Mouse (Mus musculus) cerebellum, postnatal 4 days (tissue): Measurements from ENCODE around the gene Vmp1.

Source experiments
- DNase-seq, 2 experiments: peaks; one replicate each; pipeline ENCODE4 v3.0.0; 2022; ENCODE audit warnings: low spot score in 2 of 2, mixed read lengths in 1 of 2

The Vmp1 gene

DNA sequence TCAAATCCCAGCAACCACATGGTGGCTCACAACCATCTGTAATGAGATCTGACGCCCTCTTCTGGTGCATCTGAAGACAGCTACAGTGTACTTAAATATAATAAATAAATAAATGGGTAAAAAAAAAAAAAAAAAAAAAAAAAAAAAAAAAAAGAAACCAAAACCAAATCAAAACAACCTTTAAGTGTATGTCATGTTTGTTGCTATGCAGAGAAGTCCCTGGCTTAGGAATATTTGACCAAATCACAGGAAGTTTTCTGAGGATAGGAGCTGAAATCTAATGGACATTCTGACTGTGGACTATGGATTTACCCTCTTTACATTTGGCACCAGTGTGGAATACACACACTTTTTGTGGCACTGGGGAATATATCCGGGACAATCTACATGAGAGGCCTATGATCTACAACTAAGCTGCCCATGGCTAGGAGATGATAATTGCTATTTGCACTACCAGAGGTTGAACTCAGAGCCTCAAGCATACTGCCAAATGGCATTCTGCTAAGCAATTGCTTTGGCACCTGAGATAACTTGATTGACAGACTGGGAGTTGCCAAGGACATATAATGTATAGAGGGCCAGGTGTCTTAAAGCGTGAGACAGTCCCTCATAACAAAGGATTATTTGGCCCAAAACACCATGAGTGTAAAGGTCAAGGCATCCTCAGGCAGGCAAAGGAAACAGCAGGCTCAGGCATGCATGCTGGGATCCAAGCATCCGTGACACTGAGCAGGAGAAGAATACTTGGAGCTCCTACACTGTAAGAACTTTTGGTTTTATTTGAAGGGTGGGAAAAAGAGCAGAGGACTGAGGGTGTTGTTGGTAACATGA, 84.0 kb downstream of the Vmp1 start:
- no peak for DNase-seq

DNA sequence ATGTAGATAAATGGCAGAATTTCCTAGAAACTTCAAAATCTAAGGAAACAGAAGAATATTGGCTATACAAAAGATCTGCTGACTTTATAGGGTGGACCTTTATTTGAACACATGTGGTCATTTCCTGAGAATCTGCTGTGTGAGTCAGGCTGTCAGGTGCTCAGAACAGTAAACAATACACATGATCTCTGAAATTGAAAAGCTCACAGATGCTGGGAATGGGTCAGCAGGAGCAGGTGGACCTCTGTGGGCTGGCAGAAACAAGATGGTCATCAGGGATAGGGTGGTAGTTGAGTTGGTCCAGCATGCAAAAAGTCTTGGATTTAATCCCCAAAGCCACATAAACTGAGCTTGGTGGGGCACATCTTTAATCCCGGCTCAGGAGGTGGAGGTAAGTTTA, 85.1 kb downstream of the Vmp1 start:
- no peak for DNase-seq

DNA sequence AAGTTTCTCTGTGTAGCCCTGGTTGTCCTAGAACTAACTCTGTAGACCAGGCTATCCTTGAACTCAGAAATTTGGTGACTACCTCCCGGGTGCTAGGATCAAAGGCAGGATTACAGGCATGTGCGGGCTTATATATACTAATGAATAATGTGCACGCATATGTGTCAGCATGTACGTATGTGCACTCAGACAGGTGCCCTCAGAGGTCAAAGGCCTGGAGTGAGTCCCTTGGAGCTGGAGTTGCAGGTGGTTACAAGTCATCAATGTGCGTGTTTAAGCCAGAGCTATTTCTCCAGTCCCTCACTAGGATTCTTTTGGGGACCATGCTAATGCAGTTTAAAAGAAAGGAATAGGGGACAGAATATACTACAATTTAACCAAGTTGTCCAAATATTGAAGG, 85.5 kb downstream of the Vmp1 start:
- no peak for DNase-seq

DNA sequence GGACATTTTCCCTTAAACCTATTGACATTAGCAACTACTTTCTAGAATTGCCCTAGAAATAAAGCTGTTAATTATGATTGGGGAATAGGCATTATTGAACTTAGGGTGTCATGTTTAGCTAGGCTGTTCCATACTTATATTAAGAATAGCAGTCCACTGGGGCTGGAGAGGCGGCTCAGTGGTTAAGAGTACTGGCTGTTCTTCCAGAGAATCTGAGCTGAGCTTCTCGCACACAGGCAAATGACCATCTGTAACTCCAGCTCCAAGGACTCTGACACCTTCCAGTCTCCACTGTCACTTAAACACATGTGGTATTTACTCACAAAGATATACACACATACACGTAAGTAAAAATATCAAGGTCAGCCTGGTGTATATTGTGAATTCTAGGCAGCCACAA, 86.7 kb downstream of the Vmp1 start:
- DNase-seq: no peak

DNA sequence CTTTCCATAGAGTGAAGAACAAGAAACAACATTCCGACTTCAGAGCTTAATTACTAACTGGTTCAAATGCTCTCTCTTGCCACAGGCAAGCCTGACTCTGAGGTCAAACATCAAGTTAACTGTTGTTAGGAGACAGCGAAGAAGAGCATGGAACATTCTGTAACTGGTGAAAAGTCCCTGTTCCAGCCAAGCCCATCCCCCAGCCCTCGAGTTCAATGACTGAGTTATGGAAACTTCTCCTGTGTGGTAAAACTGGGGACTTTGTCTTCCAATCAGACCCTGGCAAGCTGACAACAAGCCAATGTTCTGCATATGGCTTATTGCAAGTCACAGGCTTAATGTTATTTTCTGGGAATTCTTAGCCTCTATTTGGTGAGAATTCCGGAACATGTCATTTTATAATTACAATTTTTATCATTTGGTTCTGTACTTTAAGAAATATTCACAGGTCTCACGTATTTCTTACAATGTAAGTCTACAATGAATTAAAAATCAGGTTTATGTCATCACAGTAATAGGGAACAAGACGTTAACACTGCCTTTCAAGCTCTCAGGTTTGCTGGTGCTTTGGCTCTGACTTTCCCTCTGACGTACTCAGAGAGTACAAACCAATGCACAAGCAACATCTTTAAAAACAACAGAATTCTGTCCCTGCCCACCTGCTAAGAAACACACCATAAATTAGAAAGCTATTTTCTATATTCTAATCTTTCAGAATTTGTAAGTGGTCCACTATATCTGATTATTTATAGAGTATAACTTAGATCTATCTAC, 87.3 kb downstream of the Vmp1 start:
- peak in 1 of 2 experiments; percentile 8 for DNase-seq

DNA sequence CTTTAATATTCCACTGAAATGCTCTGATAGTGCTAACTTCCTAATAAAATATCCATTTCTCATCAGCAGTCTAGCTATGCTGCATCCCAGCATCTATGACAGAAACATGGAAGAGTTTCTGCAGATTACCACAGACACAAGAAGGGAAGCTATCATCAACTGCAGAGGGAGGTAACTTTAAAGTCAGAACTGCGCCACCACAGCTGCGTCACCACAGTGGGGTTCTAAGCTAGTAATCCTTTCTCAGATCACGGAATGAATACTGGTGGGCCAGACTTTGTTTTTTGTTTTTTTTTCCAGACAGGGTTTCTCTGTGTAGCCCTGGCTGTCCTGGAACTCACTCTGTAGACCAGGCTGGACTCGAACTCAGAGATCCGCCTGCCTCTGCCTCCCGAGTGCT, 88.3 kb downstream of the Vmp1 start:
- DNase-seq: no peak

DNA sequence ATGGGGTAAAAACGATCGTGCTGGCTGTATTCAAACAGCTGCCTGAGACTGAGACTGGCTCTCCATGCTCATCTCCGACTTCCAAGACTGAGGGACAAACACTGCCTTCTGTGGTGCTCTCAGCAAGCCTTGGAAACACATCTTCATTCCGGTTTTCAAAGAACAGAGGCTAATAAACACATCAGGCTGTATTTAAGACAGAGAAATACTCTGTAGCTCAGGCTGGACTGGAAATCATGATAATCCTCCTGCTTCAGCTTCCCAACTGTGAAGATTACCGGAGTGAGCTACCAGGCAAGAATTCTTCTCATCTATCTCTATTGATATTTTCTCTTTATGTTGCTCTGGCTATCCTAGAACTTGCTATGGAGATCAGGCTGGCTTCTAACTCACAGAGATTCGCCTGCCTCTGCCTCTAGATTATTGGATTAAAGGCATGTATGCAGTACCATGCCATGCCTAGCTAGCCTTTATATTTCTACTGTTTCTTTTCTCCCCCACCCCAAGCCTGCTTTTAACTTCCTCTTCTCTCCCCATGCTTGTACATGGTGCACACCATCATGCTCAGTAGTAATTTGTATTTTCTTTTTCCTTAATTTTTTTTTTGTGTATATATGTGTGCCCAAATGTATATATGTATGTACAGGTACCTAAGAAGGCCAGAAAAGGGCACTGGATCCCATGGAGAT, 89.3 kb downstream of the Vmp1 start:
- DNase-seq: no peak

DNA sequence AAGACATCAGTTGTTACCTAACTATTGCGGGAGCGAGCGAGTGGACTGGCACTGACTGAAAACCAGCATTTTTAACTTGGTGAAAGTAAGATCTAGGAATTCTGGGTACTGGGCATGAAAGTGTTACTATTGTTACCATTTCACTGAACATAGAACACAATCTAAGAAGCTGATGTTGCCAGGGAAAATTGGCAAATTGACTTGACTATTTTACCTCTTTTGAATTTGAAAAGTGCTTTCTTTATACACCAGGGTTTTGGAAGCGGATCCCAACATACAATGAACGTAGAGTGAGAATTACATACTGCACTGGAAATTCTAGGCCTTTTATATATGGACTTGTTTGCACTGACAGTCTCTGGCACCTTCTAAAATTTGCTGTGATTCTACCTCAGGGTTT, 90.2 kb downstream of the Vmp1 start:
- no peak for DNase-seq

DNA sequence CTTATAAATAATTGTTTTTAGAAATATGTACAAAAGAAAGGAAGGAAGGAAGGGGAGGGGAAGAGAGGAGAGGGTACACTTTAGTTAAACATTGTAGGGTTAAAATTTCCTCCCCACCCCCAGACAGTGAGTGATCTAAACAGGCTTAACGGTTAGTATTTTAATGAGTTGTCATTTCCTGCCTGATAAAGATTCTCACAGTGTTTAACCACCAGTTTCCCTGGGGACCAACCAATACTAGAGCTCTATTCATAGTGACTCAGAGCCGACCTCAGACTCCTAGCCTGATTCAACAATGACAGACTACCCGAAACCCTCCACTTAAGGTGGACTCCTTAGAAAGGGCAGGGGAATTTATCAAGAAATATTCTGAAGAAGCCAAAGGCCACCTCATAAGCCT, 90.6 kb downstream of the Vmp1 start:
- DNase-seq: no peak

DNA sequence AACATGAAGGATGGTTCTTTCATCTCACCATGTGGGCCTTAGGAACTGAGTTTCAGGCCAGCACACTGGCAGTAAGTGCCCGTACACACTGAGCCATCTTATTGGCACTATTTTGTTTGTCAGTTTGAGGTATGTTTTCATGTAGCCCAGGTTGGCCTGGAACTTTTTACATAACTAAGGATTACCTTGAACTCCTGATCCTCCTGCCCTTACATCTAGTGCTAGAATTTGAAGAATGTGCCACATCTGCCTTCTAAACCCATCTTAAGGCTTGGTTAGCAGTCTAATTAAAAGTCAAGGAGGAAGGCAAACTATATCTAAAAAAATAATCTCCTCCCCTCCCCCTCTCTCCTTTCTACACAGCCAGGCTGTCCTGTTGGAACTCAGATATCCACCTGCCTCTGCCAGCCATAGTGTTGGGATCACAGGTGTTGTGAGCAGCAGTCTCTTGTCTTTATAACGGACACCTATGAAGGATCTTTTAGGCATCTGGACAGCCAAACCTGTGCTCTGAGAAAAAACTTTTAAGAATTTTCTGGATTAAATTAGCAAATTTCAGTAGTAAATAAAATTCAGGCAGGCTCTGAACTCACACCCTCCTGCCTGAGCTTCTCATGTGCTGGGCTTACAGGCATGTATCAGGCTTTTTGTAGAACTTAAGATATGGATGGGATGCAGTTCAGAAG, 91.6 kb downstream of the Vmp1 start:
- DNase-seq: no peak

DNA sequence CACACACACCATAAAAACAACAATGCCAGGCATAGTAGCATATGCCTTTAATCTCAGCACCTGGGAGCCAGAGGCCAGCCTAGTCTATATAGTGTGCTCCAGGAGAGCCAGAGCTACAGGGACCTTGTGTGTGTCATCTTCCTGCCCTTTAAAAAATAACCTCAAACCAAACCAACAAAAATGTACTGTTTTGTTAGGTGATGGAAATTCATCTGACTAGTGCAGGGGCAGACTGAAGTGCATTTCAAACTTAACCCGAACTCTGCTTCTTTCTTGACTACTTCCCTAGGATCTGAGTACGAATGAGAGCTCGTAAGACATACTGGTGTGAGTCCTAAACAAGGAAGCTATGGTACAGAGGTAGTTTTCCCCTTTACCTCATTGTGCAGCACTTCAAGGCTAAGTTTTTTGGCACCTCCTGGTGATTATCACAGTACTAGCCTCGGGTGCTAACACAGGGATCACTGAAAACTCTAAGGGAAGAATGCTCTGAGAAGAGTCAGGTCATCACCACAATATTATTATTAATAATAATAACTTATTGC, 92.3 kb downstream of the Vmp1 start:
- no peak for DNase-seq

DNA sequence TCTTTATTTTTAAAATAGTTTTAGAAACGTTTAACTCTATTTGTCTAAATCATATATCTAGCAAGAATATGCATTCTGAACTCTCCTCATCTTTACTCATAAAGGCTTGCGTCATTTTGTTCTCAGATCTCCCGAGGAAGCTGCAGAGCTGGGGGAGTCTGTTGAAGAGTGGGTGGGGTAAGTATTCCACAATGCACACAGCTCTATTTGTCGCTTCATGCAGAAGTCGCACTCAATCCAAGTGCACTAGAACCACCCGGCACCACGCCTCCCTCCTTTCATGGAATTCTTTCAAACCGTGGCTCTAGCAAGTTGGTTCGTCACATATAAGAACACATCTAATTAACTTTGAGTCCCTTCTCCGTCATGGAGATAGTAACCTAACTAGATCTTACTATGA, 93.1 kb downstream of the Vmp1 start:
- DNase-seq: no peak

DNA sequence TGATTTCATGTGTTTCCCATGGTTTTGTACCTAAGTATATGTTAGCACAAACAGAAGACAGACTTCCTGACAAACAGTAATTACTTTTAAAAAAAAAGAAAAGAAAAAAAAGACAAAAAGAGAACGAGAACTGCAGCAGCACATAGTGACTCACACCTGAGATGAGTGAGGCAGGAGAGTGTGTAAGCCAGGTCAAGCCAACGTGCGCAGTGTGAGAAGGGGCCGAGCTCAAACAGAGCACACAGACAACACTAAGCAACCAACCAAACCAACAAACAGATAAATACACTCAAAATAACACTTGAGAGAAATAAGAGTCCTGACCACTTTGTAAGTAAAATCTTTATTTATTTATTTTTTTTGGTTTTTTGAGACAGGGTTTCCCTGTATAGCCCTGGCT, 93.6 kb downstream of the Vmp1 start:
- no peak for DNase-seq

DNA sequence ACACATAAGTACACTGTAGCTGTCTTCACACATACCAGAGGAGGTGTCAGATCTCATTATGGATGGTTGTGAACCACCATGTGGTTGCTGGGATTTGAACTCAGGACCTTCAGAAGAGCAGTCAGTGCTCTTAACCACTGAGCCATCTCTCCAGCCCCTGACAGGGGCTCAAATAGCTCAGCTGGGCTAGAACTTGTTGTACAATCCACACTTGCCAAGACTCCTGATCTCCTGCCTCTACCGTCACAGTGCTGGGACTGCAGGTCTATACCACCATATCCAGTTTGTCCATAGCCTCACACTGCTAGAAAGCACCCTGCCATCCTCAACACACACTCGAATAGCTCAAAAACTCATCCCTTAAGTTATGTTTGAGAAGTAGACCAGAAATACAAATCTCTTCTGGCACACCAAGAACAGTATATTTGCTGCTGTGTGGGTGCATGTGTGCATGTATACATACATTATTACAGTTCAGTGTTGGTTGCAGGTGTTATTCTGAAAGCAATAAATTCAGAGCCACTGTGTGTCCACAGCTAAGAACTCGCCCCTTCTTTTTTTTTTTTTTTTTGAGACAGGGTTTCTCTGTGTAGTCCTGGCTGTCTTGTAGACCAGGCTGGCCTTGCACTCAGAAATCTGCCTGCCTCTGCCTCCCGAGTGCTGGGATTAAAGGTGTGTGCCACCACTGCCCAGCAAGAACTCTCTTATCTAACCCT, 94.9 kb downstream of the Vmp1 start:
- DNase-seq: no peak

DNA sequence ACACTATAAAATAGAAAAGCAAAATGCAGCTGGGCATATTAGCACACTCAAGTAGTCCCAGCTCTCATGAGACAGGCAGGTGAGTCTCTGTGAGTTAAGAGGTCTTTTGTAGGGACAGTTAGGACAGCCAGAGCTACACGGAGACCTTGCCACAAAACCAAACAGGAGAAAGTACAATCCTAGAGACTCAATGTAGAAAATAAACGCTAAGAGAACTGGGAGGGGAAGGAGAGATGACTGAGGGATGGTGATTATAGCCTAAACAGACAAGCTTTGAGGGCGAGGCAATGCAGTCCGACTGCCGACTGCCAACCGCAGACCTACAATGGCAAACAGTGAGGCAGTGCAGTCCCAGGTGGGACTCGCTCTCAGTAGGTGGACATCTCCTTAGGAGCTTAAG, 95.8 kb downstream of the Vmp1 start:
- no peak for DNase-seq

DNA sequence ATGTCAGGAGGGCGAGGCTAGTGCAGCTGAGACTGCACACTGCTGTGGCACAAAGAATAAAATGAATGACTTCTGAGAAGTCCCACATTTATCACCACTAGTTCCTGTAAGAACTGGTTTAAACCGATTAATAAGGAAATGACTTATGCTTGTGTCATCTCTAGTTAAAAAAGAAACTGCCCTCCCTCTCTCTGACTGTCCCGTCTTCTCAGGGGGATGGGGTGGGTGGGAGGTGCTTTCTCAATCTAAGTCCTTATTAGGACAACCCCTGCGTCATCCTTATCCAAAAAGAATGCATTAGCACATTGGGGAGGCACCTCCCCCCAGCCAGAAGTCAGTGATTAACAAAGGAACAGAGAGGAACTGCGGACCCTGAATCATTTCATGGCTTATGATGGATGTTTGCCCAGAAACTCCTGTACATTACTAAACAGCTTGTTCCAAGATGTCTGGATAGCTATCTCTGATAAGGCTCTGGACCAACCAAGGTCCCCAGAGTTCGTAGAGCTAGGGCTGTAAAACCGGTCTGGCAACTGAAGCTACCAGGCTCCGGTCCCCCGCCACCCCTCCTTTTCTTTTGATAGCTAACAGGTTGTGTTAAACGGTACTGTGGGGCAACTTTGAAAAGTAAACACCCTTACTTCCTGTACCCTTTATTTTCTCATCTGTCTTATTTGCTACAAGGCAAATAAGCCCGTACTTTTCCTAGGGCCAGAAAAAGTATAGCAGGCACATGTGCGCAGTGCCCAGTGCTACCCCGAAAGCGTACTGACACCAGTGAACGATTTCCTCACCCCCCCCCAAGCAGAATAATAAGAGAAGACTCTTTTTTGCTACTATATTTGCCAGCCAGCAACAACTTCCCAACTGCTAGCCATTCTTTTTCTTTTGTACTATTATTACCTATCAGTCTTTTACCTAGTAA, 96.5 kb downstream of the Vmp1 start:
- DNase-seq: no peak

DNA sequence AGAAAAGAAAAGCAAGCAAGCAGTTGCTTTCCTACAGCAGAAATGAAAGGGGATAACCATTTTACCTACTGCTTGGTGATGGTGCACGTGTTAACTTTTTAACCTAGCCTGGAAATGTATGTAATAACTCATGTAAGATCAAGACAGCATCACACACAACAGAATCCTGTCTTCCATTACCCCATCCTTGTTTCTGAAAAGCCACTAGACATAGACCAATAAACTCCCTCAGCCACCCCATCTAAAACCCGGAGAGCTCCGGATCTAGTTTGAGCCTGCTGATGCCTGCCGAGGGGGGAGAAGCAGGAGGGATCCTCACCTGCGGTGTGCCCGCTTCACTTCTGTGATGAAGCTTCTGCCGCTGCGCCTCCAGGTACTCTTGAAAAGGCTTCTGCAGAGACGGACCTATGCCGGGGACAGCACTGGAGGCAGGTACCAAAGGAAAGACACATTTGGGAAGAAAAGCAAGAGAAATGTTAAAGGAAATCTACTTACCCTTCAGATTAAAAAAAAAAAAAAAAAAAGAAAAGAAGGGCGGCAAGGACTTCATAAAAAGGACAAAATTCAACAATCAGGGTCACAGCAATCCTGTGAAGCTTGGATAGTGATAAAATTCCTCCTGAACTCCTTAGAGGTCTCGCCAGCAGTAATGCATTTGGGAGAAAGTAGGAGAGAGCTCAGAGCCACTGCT, 97.3 kb downstream of the Vmp1 start:
- no peak for DNase-seq

DNA sequence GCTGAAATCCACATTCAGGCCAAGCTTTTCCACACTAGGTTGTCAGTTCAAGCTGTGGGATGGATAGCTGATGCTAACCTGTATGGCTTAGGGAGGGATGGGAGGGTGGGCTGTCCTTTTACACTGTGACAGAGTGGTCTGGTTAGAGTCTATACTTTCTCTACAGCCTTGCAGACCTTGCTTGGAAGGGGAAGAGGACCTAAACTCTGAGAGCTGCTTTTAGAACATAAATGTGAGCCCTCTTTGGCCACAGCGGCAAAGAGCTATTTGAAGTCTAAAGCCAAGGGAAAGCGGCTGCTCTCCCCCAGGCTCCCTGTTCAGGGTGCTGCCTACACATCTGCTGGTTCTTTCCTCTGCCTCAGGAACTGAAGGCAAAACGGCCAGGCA, 98.0 kb downstream of the Vmp1 start:
- no peak for DNase-seq

DNA sequence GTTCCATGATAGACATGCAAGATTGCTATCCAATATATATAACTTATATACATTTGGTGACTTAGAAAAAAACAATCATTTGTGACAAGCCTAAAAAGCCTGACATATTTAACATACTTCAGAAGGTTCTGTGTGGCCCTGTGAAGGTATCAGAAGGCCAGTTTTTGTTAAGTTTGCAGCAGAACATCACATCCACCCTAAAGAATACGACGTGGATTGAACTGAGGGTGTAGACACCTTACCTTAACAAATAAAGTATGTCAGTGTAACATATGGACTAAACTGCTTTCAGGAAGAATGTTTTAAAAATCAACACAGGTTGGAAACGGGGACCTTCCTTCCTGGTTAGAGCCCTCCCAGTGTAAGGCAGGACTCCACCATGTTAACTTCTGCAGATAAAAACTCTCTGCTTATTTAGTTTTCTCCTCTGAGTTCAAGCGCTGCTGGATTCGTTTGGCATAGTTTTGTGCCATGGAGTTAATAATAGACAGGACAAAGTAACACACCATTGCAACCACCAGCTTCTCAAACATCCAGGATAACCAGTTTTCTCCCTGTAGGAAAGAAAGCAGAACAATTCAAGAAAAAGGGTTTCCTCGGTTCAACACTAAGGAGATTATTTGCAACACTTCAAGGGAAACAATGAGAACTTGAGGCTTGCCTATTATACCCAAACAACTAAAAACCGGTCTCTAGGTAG, 98.6 kb downstream of the Vmp1 start:
- DNase-seq: no peak
